Mouse (Mus musculus) adrenal gland, postnatal 36 days (tissue): ENCODE measurements around the gene Dnajc6. TPM values are rescaled to one million over a fixed set of nuclear protein-coding genes. Genes with fewer than 3 reads are reported as not detected.

Experiments
- DNase-seq, 2 experiments: peaks; one replicate each; pipeline ENCODE4 v3.0.0; 2021; ENCODE audit warnings: mixed read lengths in 1 of 2
- total RNA-seq, 2 experiments: library from RNA; stranded (reverse); gene quantifications; 2 replicates each; pipeline ENCODE4 v1.2.3; 2021

The Dnajc6 gene
- total RNA-seq, 2 experiments from 2014 or later, result 3.3 to 5.2 TPM

DNA sequence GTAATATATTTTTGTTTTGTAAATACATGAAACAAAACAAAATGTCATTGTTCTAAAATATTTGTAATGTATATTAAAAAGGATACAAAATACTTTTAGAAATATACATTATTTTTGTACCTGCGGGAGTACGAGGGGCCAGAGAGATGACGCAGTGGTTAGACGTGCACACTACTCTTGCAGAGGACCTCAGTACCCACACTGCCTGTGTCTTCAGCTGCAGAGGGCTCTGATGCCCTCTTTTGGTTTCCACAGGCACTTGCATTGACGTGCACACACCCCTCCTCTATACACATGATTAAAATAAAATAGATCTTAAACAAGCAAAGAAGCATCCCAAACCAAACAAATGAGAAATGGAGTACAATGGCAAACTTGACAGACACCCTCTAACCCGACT lies 146.3 kb downstream of the Dnajc6 start:
- DNase-seq, result no peak

DNA sequence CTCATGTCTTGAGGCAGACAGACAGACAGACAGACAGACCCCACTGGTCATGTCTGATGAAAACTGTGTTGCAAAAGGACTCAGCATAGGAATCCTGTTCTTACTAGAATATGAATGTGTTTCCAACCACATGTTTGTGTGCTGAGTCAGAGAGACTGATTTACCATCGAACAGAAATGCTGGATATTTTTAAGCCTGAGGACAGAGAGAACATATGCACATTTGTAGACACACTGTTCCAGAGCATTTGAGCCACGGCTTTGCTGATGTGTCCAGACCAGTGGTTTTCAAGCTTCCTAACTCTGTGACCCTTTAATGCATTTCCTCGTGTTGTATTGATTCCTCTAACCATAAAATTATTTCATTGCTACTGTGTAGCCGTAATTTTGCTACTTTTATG lies 146.8 kb downstream of the Dnajc6 start:
- DNase-seq, result no peak

DNA sequence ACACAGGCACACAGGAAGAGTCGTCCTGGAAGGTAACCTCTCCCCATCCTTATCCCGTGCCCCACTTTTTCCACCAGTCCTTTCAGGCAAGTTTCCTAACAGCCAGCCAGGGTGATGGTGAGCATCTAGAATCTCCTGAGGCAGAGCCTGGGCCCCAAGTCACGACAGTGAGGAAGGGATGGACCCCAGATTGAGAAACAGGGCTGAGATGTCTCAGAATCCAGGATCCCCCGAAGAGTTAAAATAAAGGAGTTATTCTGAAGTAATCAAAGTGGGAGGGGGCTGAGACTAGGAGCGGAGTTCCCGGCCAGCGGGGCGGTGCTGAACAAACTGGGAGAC lies 150.4 kb downstream of the Dnajc6 start:
- no peak for DNase-seq

DNA sequence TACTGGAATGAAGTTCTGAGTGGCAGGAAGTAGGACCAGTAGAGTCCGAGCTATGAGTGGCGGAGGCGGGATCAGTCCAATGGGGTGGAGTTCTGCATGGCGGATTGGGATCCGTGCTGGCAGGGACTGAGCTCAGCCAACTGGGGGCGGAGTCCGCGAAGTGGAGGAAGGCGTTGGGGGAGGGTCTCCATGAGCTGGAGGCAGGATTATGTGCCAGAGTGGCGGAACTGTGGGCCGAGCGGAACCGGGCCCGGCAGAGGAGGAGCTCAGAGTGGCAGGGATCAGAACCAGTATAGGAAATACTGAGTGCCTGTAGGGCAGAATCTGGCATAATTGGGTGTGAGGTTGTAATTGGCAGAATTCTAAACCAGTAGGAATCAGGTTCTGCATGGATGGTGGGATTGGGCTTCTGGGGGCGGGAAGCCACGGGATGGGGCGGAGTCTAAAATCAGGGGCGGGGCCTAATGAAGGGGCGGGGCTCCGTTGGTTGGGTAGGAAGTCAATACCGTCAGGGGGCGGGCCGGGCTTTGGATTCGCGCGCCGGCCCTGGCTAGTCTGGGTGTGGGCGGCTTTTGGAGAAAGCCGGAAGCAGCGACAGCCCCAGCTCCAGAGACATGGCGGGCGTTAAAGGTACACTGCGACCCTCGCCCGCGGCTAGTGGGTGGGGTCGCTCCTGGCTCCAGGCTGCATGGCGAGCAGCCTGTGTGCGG lies 150.9 kb downstream of the Dnajc6 start, which contains the start of gene Leprot:
Leprot (plus strand) TSS at position 523 of the 710 bp plus-strand sequence.
- DNase-seq, result peak; percentile 99 to 100

DNA sequence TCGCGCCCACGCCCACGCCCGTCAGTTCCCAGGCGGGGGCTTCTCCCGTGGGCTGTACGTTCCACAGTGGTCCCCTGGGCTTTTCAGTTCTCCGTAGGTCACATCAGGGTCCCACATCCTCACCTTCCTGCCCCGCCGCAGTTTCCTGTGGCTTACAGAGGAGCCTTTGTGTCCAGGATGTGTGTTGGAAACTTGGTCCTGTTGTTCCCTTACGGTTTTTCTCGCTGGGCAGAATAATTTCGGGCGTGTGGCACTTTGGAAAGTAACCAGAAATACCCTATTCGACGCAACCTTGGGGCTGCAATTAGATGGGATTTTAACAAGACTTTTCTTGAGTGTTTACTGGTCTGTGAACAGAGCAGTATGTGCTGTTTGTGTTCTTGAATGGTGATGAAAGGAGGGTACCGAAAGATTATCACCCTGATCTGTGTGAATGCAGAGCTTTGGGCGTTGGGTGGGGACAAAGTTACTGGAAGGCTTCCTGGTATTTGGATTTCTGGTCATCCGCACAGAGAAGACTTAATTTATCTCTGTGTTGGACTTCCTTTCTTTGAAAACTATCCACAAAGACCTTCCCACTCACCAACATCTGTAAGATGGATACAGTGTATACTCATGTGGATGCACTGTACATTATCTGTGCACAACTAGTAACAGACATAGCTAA lies 151.7 kb downstream of the Dnajc6 start:
- peak in 1 of 2 experiments; percentile 42 for DNase-seq

GRCm38 (mm10) chr4:101648745-101649144 lies 152.3 kb downstream of the Dnajc6 start:
- no peak for DNase-seq

GRCm38 (mm10) chr4:101650961-101651360 lies 154.5 kb downstream of the Dnajc6 start:
- DNase-seq, result no peak

DNA sequence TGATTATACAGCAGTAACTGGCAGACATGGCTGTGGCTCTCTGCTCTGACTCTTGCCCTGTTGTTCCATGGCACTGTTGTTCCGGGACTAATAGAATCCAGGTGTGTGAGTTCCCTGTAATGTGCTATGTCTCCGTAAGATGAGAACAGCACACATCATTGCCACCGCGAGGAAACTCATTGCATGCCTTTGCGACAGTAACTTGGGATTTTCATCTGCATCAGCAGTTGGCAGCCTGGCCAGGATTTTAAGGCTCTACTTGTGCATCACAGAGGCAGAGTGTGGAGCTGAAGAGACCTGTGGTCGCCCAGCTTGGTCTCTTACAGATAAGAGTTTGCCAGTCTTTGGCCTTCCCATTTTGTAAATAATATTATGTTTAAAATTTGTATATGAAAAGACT lies 157.8 kb downstream of the Dnajc6 start:
- DNase-seq, result no peak

GRCm38 (mm10) chr4:101654788-101655414 lies 158.5 kb downstream of the Dnajc6 start:
- no peak for DNase-seq

GRCm38 (mm10) chr4:101655415-101655790 lies 159.0 kb downstream of the Dnajc6 start:
- no peak for DNase-seq

- no peak for DNase-seq
Measured at GRCm38 (mm10) chr4:101656056-101656455, 159.6 kb downstream of the Dnajc6 start.

DNA sequence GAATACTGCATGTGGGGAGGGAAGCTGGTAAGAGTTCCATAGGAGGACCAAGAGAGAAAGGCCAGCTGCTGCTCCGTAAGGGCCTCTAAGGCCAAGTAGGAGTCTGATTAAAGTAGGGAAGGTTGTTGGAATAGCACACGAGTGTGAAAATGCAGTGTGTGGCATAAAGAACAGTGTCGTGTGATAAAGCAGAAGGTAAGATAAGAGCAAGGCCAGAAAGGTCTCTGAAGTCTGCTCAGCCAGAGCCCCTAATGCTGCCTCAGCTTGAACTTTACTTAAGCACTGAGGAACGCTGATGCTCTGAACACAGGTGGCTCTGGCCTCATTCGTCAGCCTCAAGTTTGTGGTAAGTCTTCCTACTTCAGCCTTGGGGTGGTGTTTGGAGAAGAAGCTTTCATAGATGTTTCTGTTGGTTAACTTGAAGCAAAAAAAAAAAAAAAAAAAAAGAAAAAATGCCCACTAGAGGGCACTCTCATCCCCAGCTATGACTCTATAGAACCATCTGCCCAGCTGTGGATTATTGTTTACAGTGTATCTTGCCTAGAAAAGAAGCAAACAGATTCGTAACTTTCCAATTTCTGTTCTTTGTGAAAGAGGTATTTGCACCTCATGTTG lies 160.6 kb downstream of the Dnajc6 start:
- DNase-seq, result no peak

DNA sequence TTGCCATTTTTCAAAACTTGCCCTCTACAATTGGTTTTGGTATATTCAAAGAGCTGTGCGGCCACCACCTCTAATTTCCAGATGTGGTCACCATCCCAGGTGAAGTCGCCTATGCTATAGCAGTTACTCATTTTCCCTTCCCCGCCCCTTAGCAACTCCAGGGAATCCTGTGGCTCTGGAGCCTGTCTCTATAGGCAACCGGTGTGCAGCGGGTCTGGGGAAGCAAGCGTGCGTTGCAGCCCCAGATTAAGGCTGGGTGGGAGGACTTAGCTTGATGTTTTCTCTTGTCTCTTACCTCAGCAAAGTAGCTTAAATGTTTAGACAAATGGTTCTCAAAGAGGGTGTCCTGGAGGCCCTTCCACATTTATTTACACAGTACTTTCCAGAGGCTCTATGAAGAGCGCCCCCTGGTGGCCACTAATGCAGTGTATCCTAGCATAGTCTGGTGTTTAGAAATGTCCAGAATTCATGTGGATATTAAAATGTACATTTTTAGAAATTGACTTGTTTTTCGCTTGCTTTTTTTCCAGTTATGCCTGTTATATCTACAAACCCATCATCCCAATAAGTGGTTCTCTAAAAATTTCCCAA lies 167.8 kb downstream of the Dnajc6 start:
- DNase-seq, result peak; percentile 61 to 75

DNA sequence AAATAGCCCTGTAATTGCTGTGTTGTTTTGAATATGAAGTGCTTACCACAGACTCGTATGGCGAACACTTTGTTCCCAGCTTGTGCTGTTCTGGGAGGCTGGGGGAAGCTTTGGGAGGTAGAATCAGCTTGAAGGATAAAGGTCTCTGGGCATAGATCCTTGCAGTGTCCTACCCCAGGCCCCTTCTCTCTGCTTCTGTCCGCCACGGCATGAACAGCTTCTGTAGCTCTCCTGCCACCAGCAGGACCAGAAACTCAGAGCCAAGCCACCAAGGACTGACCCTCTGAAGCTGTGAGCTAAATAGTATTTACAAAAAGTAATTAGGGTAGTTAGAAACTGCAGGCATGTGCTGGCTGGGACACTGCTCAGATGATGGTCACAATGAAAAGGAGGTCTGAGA lies 168.3 kb downstream of the Dnajc6 start:
- no peak for DNase-seq

DNA sequence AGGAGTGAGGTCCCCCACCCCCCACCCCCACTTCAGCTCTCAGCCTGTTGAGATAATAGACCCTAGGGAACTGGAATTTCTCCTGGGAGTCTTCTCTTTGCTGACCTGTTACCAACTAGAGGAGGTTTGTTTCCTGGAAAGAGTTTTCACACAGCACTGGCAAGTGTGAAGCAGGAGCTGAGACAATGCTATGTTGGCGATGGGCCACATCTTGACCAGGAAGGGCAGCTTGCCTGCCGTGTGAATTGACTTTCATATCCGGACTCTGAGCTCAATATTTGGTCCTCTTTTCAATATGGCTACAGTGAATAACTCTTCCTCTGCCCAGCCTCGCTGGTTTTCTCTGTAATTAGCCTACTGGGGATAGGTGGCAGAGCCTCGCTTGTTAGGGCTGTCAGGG lies 172.7 kb downstream of the Dnajc6 start:
- no peak for DNase-seq

- peak in 1 of 2 experiments; percentile 14 for DNase-seq
Measured at GRCm38 (mm10) chr4:101669811-101670210, 173.4 kb downstream of the Dnajc6 start.

- DNase-seq, result no peak
Measured at GRCm38 (mm10) chr4:101674790-101675189, 178.3 kb downstream of the Dnajc6 start.

- peak; percentile 18 to 20 for DNase-seq
Measured at GRCm38 (mm10) chr4:101675726-101676125, 179.3 kb downstream of the Dnajc6 start.

GRCm38 (mm10) chr4:101682620-101683019 lies 186.2 kb downstream of the Dnajc6 start:
- peak in 1 of 2 experiments; percentile 31 for DNase-seq

DNA sequence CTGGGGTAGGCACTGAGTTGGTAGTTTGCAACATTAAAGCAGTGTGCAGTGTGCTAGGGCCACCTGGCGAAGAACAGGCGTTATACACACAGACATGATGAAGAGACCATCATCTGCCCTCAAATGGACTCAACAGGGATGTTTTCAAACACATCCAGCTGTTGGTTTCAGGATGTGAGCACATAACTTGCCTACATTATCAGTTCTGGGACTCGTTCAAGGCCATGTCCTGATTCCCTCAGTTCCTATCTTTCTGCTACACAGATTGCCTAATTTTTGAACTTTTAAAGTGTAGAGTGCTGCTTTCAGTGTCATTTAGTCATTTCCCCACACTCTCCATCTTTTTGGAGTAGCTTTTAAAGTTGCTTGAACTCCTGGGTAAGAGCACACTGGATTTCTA lies 186.6 kb downstream of the Dnajc6 start:
- DNase-seq, result peak; percentile 21 to 36

- no peak for DNase-seq
Measured at GRCm38 (mm10) chr4:101684821-101685220, 188.4 kb downstream of the Dnajc6 start.

- DNase-seq, result no peak
Measured at GRCm38 (mm10) chr4:101686227-101686810, 189.9 kb downstream of the Dnajc6 start.
